Mouse (Mus musculus) lung, embryonic 16.5 days (tissue): Measurements from ENCODE around the gene Ttc16. TPM values are rescaled to one million over a fixed set of nuclear protein-coding genes. Genes with fewer than 3 reads are reported as not detected.

ENCODE experiments used
- ATAC-seq: fragments of 200-750 bp; cut with Nextera tagmentation; 2 replicates; pipeline ENCODE4 v1.8.0; 2017; ENCODE audit warnings: low read depth, mild to moderate bottlenecking, moderate library complexity
- H3K27ac ChIP-seq: fragments of 300-500 bp; sonication (generic); 2 replicates; pipeline ENCODE4 v1.5.1; 2014; ENCODE audit warnings: mild to moderate bottlenecking, control low read depth, low read length
- H3K27me3 ChIP-seq: fragments of 300-500 bp; sonication (generic); 2 replicates; pipeline ENCODE4 v1.6.1; 2014; ENCODE audit warnings: low read depth, low read length, mixed read lengths; ENCODE audit not compliant: control insufficient read depth, insufficient read depth
- H3K36me3 ChIP-seq: fragments of 300-500 bp; sonication (generic); 2 replicates; pipeline ENCODE4 v1.6.1; 2014; ENCODE audit warnings: low read length; ENCODE audit not compliant: control insufficient read depth, insufficient read depth
- H3K4me1 ChIP-seq: fragments of 300-500 bp; sonication (generic); replicated peaks from 2 replicates; pipeline ENCODE4 v1.6.1; 2014; ENCODE audit warnings: low read length, mixed read lengths; ENCODE audit not compliant: control insufficient read depth, insufficient read depth
- H3K4me2 ChIP-seq: fragments of 300-500 bp; sonication (generic); 2 replicates; pipeline ENCODE4 v1.6.1; 2014; ENCODE audit warnings: low read depth, low read length, control low read depth
- H3K4me3 ChIP-seq: fragments of 300-500 bp; sonication (generic); 2 replicates; pipeline ENCODE4 v1.5.1; 2014; ENCODE audit warnings: mild to moderate bottlenecking, low read length, control low read depth
- H3K9ac ChIP-seq: fragments of 300-500 bp; sonication (generic); 2 replicates; pipeline ENCODE4 v1.6.1; 2014; ENCODE audit warnings: low read length, control low read depth
- H3K9me3 ChIP-seq: fragments of 300-500 bp; sonication (generic); 2 replicates; pipeline ENCODE4 v1.6.1; 2016; ENCODE audit warnings: low read length; ENCODE audit not compliant: control insufficient read depth
- whole genome bisulfite sequencing: fragments of 180-500 bp; shearing (Covaris S2); extraction: QIAGEN DNeasy Blood & Tissue Kit; methylation state at CpG from one replicate; pipeline ENCODE4 v1.1.7; 2014; 5-methylcytosine and 5-hydroxymethylcytosine counted together
- microRNA counts: library from miRNA; unstranded; fragments of <30 nt; microRNA quantifications from one replicate; lab custom pipeline; 2016
- microRNA-seq: library from miRNA; unstranded; fragments of <30 nt; microRNA quantifications from one replicate; pipeline ENCODE4, GENCODE M21; 2016
- polyA plus RNA-seq: library from polyadenylated mRNA; unstranded; fragments of >200 nt; fragmentation: Nextera tagmentation; extraction: Ambion mirVana; gene quantifications from 2 replicates; pipeline ENCODE4 v1.2.1, GENCODE M21; 2015

Gene Ttc16
- polyA plus RNA-seq, 1 experiment from 2014 or later, result 1.2 TPM

DNA sequence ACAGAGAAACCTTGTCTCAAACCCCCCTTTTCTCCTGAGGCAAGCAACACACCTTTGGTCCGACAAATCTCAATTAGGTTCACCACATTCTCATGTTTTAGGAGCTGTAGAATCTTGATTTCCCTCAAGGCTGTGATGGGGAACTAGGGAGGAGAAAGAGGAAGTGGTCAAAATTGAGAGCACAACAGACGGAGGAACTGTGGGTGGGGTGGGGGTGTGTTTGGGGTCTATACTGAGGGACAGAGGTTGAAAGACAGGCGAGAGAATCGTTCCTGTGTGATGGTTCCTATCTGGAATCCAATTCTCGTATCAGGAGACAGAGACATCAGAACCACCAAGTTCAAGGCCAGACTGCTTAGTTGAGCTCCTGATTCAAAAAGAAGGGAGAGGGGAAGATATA is 65.0 kb downstream of the Ttc16 start:
- no peak for ATAC-seq
- no peak overlapping the region for H3K4me2 ChIP-seq
- no peak overlapping the region for H3K27ac ChIP-seq
- H3K36me3 ChIP-seq, result peaks cover 38% of the 10 kb centered on the region
- H3K4me3 ChIP-seq, result no peak overlapping the region
- no peaks in the 10 kb centered on the region for H3K9me3 ChIP-seq
- peaks cover 15% of the 10 kb centered on the region for H3K4me1 ChIP-seq
- H3K27me3 ChIP-seq, result no peaks in the 10 kb centered on the region
- WGBS, result 86% methylated on average over 5 of the region's 5 CpGs
- H3K9ac ChIP-seq, result no peak overlapping the region

DNA sequence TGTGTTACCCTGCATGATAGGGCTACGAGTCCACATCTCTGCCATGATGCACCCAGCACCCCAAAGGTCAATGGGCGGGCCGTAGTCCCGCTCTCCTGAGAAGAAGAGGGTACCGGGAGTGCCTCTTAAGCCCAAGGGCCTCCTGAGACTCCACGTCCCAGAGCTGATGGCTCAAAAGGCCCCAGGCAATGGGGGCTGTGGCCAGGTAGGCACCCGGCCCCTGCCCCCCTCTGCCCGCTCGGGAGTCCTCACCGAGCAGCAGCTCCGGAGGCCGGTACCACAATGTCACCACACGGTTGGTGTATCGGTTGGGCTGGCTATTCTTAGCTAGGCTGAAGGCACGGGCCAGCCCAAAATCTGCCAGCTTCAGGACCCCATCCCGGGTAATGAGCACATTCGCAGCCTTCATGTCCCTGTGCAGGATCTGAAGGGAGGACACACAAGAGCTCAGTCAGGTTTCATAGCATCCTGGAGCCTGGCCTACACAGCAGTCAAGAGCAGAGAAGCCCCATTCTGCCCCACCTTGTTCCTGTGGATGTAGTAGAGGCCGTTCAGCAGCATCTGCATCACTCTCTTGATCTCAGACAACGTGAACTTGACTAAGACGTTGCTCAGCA is 65.8 kb downstream of the Ttc16 start:
- Histone ChIP-seq H3K27ac (no peak overlapping the region), H3K36me3 (peaks cover 44% of the 10 kb centered on the region), H3K4me2 (no peak overlapping the region), H3K4me1 (peaks cover 15% of the 10 kb centered on the region), H3K27me3 (no peaks in the 10 kb centered on the region), H3K9ac (no peak overlapping the region), H3K9me3 (no peaks in the 10 kb centered on the region), H3K4me3 (no peak overlapping the region)
- ATAC-seq, result no peak
- WGBS, result 88% methylated on average over 20 of the region's 20 CpGs

DNA sequence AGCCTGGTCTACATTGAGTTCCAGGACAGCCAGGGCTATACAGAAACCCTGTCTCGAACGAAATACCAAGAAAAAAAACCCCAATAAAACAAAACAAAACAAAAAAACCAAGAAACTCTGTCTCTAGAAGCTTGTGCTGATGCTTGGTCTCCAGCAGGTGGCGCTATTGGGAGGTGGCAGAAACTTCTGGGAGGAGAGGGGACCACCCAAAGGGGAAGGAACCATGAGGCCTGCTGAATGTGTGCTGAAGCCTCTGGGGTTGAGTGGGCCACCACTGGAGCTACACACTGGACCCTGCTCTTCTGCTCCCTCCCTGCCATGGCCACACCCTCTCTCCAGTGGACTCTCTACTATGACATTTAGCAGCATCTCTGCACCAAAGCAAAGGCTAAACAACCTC is 66.8 kb downstream of the Ttc16 start:
- ATAC-seq, result no peak
- H3K27ac ChIP-seq, result no peak overlapping the region
- no peaks in the 10 kb centered on the region for H3K27me3 ChIP-seq
- H3K9me3 ChIP-seq, result no peaks in the 10 kb centered on the region
- peaks cover 50% of the 10 kb centered on the region for H3K36me3 ChIP-seq
- whole genome bisulfite sequencing, result 30% methylated on average over 3 of the region's 3 CpGs
- H3K9ac ChIP-seq, result no peak overlapping the region
- H3K4me1 ChIP-seq, result peaks cover 9% of the 10 kb centered on the region
- no peak overlapping the region for H3K4me3 ChIP-seq
- no peak overlapping the region for H3K4me2 ChIP-seq

MicroRNAs within 50 kb of the gene (microRNA counts, 519-probe panel; counts per million panel counts)
- not detected for microRNA mmu-miR-2861 (lab: Ali Mortazavi, UCI)

Small RNAs within 50 kb of the gene (microRNA-seq; reads per million reads assigned to microRNA genes)
- gene Mir2861 (not detected), gene Mir3960 (not detected)

Other genes with a start within 250 kb of the Ttc16 start
- 11.9 and 12.7 TPM in 2 replicates for gene Fam102a, start 240.3 kb downstream of the Ttc16 start, polyA plus RNA-seq
- gene Dpm2, start 204.8 kb downstream of the Ttc16 start, polyA plus RNA-seq, result 106 and 109 TPM in 2 replicates
- gene Pip5kl1, start 200.8 kb downstream of the Ttc16 start, polyA plus RNA-seq, result 0.15 and 0.34 TPM in 2 replicates
- not detected in 2 replicates for gene 9430097D07Rik, start 199.9 kb downstream of the Ttc16 start, polyA plus RNA-seq
- gene St6galnac4, start 188.5 kb downstream of the Ttc16 start, polyA plus RNA-seq, result 26.0 and 28.1 TPM in 2 replicates
- 25.4 and 26.3 TPM in 2 replicates for gene St6galnac6, start 175.9 kb downstream of the Ttc16 start, polyA plus RNA-seq
- 67.2 and 76.7 TPM in 2 replicates for gene Ak1, start 153.9 kb downstream of the Ttc16 start, polyA plus RNA-seq
- gene Eng, start 129.0 kb downstream of the Ttc16 start, polyA plus RNA-seq, result 108 and 120 TPM in 2 replicates
- 22.0 and 25.5 TPM in 2 replicates for gene Fpgs, start 71.5 kb downstream of the Ttc16 start, polyA plus RNA-seq
- gene Cdk9, start 62.6 kb downstream of the Ttc16 start, polyA plus RNA-seq, result 77.2 and 85.1 TPM in 2 replicates
- gene Sh2d3c, start 54.6 kb downstream of the Ttc16 start, polyA plus RNA-seq, result 43.2 and 46.2 TPM in 2 replicates
- 0.34 and 0.43 TPM in 2 replicates for gene 6330409D20Rik, start 34.6 kb downstream of the Ttc16 start, polyA plus RNA-seq
- 61.7 and 63.5 TPM in 2 replicates for gene Tor2a, start 18.4 kb downstream of the Ttc16 start, polyA plus RNA-seq
- gene Ptrh1, start 153 bp upstream of the Ttc16 start, polyA plus RNA-seq, result 4.1 and 4.5 TPM in 2 replicates
- 2.1 and 2.4 TPM in 2 replicates for gene Cfap157, start 8.8 kb upstream of the Ttc16 start, polyA plus RNA-seq
- gene Stxbp1, start 71.6 kb upstream of the Ttc16 start, polyA plus RNA-seq, result 21.9 and 24.1 TPM in 2 replicates
- gene Fam129b, start 100.5 kb upstream of the Ttc16 start, polyA plus RNA-seq, result 133 and 141 TPM in 2 replicates
- 145 and 151 TPM in 2 replicates for gene Rpl12, start 185.9 kb upstream of the Ttc16 start, polyA plus RNA-seq
- 9.3 and 10.6 TPM in 2 replicates for gene Lrsam1, start 186.0 kb upstream of the Ttc16 start, polyA plus RNA-seq
- 19.2 and 20.6 TPM in 2 replicates for gene Slc2a8, start 206.4 kb upstream of the Ttc16 start, polyA plus RNA-seq